Mouse (Mus musculus) forebrain, embryonic 10.5 days (tissue): Measurements from ENCODE around the gene 2010111I01Rik. TPM values are rescaled to one million over a fixed set of nuclear protein-coding genes. Genes with fewer than 3 reads are reported as not detected.
A peak's percentile ranks its signal among the peaks of the same experiment; 100 is the strongest.

Experiments used
- DNase-seq: peaks from one replicate; pipeline ENCODE4 v3.0.0-alpha.2; 2017; ENCODE audit warnings: low spot score; ENCODE audit errors: extremely low spot score
- H3K27ac ChIP-seq: fragments of 300-500 bp; sonication (generic); 2 replicates; pipeline ENCODE4 v1.5.1; 2016; ENCODE audit warnings: mild to moderate bottlenecking
- H3K27me3 ChIP-seq: fragments of 300-500 bp; sonication (generic); 2 replicates; pipeline ENCODE4 v1.6.1; 2016; ENCODE audit warnings: mild to moderate bottlenecking; ENCODE audit not compliant: poor library complexity, severe bottlenecking
- H3K36me3 ChIP-seq: fragments of 300-500 bp; sonication (generic); replicated peaks from 2 replicates; pipeline ENCODE4 v1.6.1; 2016; ENCODE audit warnings: mild to moderate bottlenecking, moderate library complexity
- H3K4me1 ChIP-seq: fragments of 300-500 bp; sonication (generic); 2 replicates; pipeline ENCODE4 v1.6.1; 2016
- H3K4me3 ChIP-seq: fragments of 300-500 bp; sonication (generic); 2 replicates; pipeline ENCODE4 v1.5.1; 2016; ENCODE audit warnings: mild to moderate bottlenecking, moderate library complexity
- H3K9me3 ChIP-seq: fragments of 300-500 bp; sonication (generic); 2 replicates; pipeline ENCODE4 v1.6.1; 2016; ENCODE audit warnings: mild to moderate bottlenecking, moderate library complexity
- WGBS: fragments of 180-500 bp; shearing (Covaris S2); methylation state at CpG from one replicate; pipeline ENCODE4 v1.1.7; 2016; 5-methylcytosine and 5-hydroxymethylcytosine counted together
- polyA plus RNA-seq: library from polyadenylated mRNA; unstranded; fragments of >200 nt; fragmentation: Nextera tagmentation; extraction: Ambion mirVana; gene quantifications from 2 replicates; pipeline ENCODE4 v1.2.1, GENCODE M21; 2016

Gene 2010111I01Rik
- polyA plus RNA-seq, 1 experiment from 2014 or later: 45.6 TPM

DNA sequence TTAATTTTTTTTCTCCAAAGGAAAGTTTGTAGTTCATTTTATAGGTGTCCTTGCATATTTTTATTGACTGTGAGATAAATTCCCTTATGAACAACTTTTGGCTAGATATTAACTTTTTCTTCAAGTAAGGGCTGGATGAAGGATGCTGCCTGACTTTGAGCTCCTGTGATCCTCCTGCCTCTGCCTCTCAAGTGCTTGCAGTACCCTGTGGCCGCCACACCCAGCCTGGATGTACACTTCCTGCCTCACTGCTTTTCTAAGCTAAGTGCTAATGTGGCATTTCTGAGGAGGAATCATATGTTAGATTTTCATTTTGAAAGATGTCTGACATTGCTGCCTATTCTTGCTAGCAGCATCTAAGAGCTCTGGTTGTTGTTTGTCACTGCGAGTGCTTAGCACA is 73.7 kb downstream of the 2010111I01Rik start:
- Histone ChIP-seq H3K27ac (no peak overlapping the region), H3K27me3 (no peaks in the 10 kb centered on the region), H3K4me3 (no peak overlapping the region), H3K36me3 (no peaks in the 10 kb centered on the region), H3K4me1 (no peaks in the 10 kb centered on the region), H3K9me3 (no peaks in the 10 kb centered on the region)
- no peak for DNase-seq
- WGBS: 90% methylated on average over 2 of the region's 2 CpGs

DNA sequence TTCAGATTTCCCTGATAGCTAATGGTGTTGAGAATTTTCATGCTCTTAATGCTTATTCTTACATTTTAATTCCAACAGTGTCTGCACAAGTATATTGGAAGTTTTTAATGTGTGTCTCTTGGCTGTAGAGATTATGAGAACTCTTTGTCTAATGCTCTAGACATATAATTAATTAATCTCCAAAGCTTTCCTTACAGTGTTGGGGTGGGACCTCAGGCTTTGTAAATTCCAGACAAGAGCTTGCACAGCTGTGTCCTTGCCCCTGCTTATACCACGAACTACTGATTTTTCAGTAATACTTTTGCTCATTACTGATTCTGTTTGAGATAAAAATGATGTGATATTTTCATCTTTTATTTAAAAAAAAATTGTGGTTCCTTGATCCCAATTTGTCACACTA is 74.2 kb downstream of the 2010111I01Rik start:
- 91% methylated on average over 1 of the region's 1 CpGs for WGBS
- no peak overlapping the region for H3K27ac ChIP-seq
- no peaks in the 10 kb centered on the region for H3K27me3 ChIP-seq
- H3K36me3 ChIP-seq: no peaks in the 10 kb centered on the region
- no peaks in the 10 kb centered on the region for H3K9me3 ChIP-seq
- H3K4me3 ChIP-seq: no peak overlapping the region
- no peak for DNase-seq
- no peaks in the 10 kb centered on the region for H3K4me1 ChIP-seq

DNA sequence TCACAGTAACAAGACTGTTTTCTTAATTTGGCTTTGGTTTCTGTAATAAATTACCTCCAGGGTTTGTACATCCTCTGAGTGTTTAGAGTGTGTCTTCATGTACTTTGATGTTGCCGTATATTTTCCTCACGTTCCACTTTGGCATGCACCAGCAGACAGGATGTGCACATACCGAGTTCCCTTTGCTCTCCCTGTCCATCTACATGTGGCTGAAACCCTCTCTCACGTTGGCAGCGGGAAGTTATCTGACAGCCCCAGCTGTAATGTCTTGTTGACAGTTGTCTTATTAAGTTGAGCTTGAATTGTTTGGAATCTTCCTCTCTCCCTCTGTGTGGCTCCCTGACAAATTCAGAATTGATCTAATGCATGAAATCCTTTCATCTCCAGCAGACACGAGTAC is 74.6 kb downstream of the 2010111I01Rik start:
- Histone ChIP-seq H3K4me1 (no peaks in the 10 kb centered on the region), H3K4me3 (no peak overlapping the region), H3K36me3 (no peaks in the 10 kb centered on the region), H3K27ac (no peak overlapping the region), H3K9me3 (no peaks in the 10 kb centered on the region), H3K27me3 (no peaks in the 10 kb centered on the region)
- 71% methylated on average over 6 of the region's 6 CpGs for WGBS
- no peak for DNase-seq

DNA sequence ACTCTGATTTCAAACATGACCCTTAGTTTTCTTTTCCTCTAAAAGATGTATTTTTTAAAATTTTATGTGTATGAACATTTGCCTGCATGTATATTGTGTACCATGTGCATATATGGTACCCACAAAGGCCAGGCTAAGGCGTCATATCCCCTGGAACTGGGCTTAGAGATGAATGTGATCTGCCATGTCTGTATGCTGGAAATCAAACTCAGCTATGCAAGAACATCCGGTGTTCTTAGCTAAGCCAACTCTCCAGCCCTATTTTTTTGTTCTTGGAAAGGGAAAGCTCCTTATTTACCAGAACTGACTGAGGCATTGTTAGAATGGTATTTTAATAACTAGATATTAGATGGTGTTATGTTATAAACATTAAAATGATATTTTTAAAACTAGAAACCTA is 75.2 kb downstream of the 2010111I01Rik start:
- no peaks in the 10 kb centered on the region for H3K27me3 ChIP-seq
- no peaks in the 10 kb centered on the region for H3K36me3 ChIP-seq
- H3K4me3 ChIP-seq: no peak overlapping the region
- H3K27ac ChIP-seq: no peak overlapping the region
- no peaks in the 10 kb centered on the region for H3K4me1 ChIP-seq
- DNase-seq: no peak
- H3K9me3 ChIP-seq: no peaks in the 10 kb centered on the region
- WGBS: 90% methylated on average over 2 of the region's 2 CpGs

DNA sequence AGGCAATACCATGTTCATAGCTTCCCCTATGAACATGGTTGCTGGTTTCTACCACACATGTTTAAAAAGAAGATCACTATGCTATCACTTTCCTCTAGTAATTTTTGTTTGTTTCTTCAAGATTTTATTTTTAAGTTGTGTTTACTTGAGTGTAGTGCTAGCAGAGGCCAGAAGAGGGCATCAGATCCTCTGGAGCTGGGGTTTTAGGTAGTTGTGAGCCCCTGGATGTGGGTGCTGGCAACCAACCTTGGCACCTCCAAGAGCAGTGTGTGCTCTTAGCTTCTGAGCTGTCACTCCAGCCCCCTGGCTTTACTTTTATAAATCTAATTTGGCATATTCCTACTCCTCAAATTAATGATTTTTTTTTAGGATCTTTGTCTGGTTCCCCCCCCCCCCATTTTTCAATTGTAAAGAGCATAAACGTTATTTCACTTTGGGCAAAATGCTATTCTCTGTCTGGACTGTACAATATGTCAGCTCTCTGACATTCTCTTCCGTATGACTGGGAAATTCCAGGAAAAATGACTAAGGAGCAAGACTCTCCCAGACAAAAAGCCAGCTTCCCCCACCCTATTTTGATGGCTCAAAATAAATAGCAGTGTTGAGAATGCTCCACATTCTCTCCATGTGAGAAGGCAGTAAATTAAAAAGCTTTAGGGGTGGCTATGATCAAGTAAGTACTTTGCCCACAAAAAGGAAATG is 81.0 kb downstream of the 2010111I01Rik start:
- Histone ChIP-seq H3K4me3 (no peak overlapping the region), H3K9me3 (no peaks in the 10 kb centered on the region), H3K27me3 (no peaks in the 10 kb centered on the region), H3K27ac (no peak overlapping the region), H3K36me3 (no peaks in the 10 kb centered on the region), H3K4me1 (peaks cover 9% of the 10 kb centered on the region)
- 83% methylated on average over 2 of the region's 2 CpGs for WGBS
- DNase-seq: no peak

DNA sequence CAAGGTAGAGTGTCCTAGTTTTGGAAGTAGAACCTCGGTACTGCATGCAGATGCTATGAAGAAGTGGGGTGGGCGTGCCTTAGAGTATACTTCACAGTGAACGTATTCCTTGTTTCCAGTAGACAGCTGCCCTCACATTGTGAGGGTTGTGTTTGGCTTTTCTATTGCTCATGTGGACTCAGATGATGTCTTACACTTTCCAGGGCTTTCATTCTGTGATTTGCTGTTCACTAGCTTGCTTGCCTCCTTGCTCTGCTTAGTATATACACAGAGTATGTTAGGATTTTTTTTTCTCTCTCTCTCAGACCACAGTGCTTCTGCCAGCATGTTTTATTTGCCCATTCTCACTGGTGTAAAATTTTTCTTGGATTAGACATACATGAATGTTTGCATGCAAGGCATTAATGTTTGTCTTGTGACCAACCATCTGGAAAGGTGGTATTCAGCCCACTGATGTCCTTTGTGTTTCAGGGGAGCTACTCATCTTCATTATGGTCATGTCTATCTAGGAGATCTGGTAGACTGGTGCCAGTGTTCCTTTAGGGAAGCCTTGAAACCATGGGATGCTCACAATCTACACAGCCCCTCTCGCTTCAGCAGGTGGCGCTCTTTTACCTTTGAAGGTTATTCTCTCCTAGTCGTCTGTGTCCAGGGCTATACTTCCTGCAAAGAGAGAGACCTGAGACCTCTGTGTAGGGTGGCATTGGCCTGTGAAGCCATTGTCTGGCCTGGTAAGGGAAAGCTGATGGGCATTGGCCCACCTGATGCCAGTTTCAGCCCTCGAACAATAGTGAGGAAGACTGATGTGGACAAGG is 81.7 kb downstream of the 2010111I01Rik start:
- Histone ChIP-seq H3K9me3 (no peaks in the 10 kb centered on the region), H3K27me3 (no peaks in the 10 kb centered on the region), H3K36me3 (no peaks in the 10 kb centered on the region), H3K27ac (no peak overlapping the region), H3K4me1 (peaks cover 9% of the 10 kb centered on the region), H3K4me3 (no peak overlapping the region)
- DNase-seq: peak; percentile 56
- WGBS: 44% methylated on average over 7 of the region's 7 CpGs

DNA sequence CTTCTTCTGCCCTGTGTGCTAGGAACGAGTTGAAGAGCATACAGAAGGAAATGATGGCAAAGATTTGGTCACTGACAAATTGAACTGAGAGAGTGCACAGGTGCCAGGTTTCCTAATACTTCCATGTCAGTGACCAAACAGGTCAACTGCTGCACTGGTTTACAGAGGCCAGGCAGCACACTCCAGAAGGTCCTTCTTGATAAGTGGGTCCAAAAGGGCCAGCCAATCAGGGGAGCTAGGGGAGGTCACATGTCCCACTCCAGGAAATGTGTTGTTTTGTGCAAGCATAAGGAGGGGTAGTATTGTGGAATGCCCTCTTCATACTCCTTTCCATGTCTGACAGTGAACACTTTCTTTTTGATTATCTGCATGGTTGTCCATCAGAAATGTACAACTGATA is 99.0 kb downstream of the 2010111I01Rik start:
- H3K4me3 ChIP-seq: no peak overlapping the region
- no peaks in the 10 kb centered on the region for H3K27me3 ChIP-seq
- H3K36me3 ChIP-seq: no peaks in the 10 kb centered on the region
- no peaks in the 10 kb centered on the region for H3K9me3 ChIP-seq
- WGBS: 76% methylated on average over 1 of the region's 1 CpGs
- DNase-seq: no peak
- H3K27ac ChIP-seq: no peak overlapping the region
- H3K4me1 ChIP-seq: peaks cover 8% of the 10 kb centered on the region; the same call in 1 of the 2 replicates

DNA sequence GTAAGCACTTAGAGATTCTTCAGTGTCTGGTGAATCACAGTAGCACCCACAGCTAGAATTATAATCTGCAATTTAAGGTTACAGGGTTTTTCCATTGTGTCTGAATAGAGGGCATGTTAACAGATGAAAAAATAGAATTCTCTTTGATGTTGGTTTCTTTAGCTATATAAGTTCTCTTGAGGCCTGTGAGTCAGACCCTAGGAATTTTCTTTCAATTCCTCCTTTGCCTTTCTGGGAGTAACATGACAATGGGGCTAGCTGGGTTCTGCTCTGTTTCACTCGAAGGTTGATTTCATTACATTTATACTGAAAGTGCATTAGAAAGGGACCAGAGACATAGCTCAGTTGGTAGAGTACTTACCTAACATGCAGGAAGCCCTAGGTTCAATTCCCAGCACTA is 101.9 kb downstream of the 2010111I01Rik start:
- Histone ChIP-seq H3K36me3 (no peaks in the 10 kb centered on the region), H3K4me1 (peaks cover 11% of the 10 kb centered on the region), H3K9me3 (no peaks in the 10 kb centered on the region), H3K27me3 (no peaks in the 10 kb centered on the region), H3K27ac (no peak overlapping the region), H3K4me3 (no peak overlapping the region)
- no peak for DNase-seq
- WGBS: 83% methylated on average over 1 of the region's 1 CpGs

DNA sequence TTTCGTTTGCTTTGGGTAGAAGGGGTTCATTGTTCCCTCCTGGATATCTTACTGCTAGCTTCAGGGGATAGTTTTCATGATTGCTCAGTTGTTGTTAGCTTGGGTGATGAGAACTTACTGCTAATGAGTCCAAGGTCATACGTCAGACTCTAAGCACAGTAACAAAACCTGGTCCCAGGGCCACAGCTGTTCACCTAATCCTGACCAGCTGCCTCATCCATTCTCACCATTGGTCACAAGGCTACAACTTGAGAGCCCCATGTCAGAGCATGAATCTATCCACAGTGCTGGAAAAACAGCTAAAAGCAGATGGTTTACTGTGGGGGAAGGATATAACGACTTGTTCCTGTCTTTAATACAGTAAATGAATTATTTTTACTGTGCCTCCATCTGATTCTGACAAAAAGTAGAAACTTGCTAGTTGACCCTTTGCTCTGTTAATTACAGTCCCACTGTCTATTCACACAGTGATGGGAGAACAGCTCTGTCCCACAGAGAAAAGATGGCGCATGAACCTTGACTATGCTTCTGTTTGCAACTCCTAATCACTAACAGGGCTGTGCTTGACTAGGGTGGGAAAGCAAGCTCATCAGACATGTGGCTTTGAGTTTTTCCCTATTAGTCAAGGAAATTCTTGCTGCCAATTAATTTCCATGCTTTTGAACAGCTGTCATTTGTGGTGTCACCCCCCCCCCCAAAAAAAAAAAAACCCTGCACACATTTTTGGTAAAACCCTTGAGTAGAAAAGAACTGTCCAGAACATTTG is 103.9 kb downstream of the 2010111I01Rik start:
- Histone ChIP-seq H3K36me3 (no peaks in the 10 kb centered on the region), H3K27me3 (no peaks in the 10 kb centered on the region), H3K4me1 (peaks cover 21% of the 10 kb centered on the region), H3K9me3 (no peaks in the 10 kb centered on the region), H3K4me3 (no peak overlapping the region), H3K27ac (no peak overlapping the region)
- 78% methylated on average over 4 of the region's 4 CpGs for WGBS
- no peak for DNase-seq

DNA sequence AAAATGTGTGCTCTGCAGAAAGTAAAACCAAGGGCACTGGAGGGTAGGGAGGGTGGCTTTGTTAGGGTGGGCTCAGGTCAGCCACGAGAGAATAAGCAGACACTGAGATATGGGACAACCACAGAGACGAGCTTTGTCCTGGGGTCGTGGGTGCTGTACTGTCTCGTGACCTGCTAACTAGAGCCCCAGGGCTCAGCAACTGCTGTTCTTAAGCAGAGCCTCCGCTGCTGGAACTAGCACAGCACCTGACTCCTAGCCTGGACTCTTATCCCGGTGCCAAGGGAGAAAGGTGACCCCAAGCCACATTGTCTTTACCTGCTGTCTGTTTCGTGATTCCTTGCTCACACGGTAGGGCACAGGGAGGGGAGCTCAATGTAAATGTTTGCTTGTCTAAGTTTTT is 107.2 kb downstream of the 2010111I01Rik start:
- H3K27me3 ChIP-seq: no peaks in the 10 kb centered on the region
- H3K4me3 ChIP-seq: no peak overlapping the region
- peaks cover 25% of the 10 kb centered on the region for H3K4me1 ChIP-seq
- H3K36me3 ChIP-seq: no peaks in the 10 kb centered on the region
- no peaks in the 10 kb centered on the region for H3K9me3 ChIP-seq
- H3K27ac ChIP-seq: 0 out of 2 replicates have a peak overlapping the region, but pooled peaks have one; percentile 30
- 72% methylated on average over 8 of the region's 8 CpGs for WGBS
- no peak for DNase-seq

DNA sequence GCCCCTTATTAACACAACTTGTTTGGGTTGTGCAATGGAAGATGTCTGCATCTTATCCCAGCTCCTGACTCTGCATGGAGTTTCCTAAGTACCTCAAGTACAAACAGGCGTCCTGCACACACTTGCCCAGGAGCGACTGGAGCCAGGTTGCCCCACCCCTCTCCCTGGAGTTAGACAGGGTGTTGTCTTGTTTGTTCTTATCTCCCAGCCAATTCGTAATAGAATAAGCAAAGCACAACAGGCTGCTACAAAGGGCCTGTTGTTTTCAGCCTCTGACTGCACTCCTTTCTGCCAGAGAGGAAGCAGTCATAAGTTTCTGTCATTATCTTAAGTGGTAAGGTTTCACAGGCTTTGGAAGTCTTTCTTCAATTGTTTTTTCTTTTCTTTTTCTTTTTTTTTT is 107.7 kb downstream of the 2010111I01Rik start:
- DNase-seq: no peak
- WGBS: 46% methylated on average over 3 of the region's 3 CpGs
- no peak overlapping the region for H3K4me3 ChIP-seq
- H3K27ac ChIP-seq: no peak overlapping the region
- H3K36me3 ChIP-seq: no peaks in the 10 kb centered on the region
- H3K4me1 ChIP-seq: peaks cover 25% of the 10 kb centered on the region
- H3K9me3 ChIP-seq: no peaks in the 10 kb centered on the region
- H3K27me3 ChIP-seq: no peaks in the 10 kb centered on the region

DNA sequence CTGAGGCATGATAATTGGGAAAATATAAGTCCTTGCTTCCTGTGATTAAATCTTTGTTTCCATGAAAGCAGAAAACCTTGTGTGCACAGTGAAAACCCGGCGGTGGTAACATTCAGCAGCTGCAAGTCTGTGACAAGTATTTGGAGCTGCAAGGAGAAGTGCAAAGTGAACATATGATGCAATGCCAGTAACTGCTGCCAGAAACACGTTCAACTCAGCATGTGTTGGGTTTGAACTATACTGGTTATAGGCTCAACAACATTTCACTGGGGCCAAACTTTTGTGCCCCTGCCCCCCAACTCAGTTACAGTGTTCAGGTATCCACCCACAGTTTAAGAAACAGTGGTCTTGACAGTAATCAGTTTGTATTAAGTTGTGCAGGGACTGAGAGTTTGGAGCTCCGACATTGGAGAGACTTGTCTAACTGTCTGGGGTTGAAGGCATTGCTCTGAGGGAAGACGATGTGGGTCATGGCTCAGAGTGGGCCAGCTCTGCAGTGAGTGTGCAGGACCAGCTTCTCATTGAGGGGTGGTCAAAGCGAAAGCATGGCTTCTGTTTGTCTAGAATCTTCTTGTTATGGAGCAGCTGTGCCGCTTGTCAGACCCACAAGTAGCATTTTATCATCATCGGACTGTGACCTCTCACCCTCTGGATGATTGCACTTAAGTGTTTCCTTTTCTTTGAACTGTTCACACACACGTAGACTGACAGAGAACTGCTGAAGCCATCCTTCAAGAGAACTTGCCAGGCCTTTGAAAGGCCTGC is 109.4 kb downstream of the 2010111I01Rik start:
- Histone ChIP-seq H3K27ac (no peak overlapping the region), H3K9me3 (no peaks in the 10 kb centered on the region), H3K27me3 (no peaks in the 10 kb centered on the region), H3K4me1 (peaks cover 15% of the 10 kb centered on the region), H3K4me3 (no peak overlapping the region), H3K36me3 (no peaks in the 10 kb centered on the region)
- WGBS: 85% methylated on average over 9 of the region's 9 CpGs
- DNase-seq: no peak
